Mouse (Mus musculus): Measurements from ENCODE around the gene Gm45716. TPM values are rescaled to one million over a fixed set of nuclear protein-coding genes. Genes with fewer than 3 reads are reported as not detected.

Gene Gm45716
- total RNA-seq, 2 experiments from 2014 or later = 7.4 to 8.0 TPM

DNA sequence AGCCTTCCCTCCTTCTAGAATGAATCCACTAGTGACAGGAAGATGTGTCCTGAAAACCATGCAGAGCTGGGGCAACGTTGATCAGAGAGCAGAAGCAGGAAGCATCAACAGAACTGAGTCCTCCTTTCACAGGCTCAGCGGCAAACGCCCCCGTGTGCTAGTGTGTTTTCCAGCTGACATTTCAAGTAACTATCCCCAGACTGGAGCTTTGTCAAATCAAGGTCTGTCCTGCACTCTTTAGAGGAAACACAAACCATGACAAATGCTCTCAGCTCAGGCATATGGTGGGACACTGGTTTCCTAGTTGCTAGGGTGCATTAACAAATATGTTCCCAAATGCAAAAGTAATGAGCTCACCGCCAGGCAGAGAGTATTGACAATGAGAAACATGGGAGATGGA lies 10.6 kb downstream of the Gm45716 start:
- peak in 1 of 2 experiments; percentile 15 for DNase-seq (ENCODE audit: extremely low spot score in 1 of 2, low spot score in 1 of 2)

DNA sequence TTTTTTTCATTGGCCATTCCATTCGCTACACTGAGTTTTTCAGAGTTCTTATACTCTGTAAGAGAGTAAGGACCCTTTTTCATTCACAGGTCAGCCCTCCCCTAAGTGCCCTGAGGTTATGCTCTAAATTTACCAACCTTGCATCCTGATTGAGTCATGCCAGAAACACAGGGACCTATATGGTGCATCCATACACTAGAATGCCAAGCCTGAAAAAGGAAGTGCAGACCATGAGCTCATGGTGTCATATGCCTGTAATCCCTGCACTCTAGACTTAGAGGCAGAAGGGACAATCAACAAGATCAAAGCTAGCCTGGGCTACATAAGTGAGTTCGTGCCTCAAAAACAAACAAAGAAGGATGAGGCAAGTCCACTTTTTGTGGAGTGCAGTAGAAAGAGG lies 13.3 kb downstream of the Gm45716 start:
- DNase-seq (ENCODE audit: extremely low spot score in 1 of 2, low spot score in 1 of 2) = no peak

DNA sequence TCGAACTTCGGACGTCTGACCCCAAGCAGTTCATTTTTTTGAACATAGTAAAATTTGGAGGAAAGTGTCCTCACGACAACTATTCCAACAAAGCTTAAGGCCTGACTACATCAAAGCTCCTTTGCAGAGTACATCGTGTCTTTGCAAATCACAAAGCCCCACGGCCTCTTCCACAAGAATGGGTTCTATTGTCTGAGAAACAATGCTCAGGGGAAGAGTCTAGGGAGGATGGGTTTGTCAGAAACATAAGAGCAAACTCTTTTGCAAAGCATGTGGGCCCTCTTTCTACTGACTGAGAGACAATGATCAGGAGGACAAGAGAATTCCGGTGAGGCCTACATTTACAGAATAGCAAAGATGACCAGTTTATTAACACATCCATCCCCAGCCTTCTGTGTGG lies 26.8 kb downstream of the Gm45716 start:
- no peak for DNase-seq (ENCODE audit: extremely low spot score in 1 of 2, low spot score in 1 of 2)

DNA sequence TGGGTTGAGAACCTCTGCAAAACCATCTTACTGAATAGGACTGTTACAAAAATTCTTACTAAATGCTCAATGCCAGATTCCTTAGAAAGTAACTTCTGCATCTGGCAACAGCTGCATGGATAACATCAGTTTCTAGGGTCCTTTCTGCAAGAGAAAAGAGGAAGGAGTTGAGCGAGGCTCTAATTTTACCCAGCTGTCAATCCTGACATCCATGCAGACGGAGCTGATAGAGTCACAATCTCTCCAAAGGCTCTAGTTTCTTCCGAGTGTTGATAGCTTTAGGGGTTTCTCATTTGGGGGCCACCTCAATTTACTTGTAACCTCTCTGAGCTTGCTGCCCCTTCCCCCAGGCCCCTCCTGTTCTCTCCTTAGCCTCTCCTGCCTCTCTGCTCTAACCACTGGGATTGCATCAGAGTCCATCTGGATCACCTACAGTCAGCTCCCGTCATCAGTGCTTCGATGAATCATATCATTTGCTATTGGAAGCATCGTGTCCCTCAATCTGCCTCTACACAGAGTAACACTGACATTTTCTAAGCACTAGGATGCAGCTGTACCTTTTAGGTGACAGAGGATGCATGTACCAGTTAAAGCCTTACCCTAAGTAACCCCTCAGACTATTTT lies 32.7 kb downstream of the Gm45716 start:
- DNase-seq (ENCODE audit: extremely low spot score in 1 of 2, low spot score in 1 of 2) = no peak

DNA sequence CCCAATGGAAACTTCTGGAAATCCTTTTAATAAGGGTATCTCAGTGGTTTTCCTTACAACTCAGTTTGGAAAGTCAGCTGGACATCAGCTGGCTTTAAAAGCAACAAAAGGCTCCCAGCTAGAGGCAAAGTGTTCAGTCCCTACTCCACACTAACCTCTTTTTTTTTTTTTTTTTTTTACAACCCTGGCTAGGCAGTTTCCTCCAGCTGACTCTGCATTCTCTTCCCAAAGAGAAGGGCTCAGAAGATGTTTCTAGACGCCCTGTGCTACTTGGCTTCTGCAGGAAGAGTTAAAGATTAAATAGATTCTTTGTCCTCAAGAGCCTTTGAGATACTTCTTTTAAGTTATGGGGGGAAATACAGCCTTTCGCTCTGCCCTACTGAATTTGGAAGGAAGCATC lies 33.3 kb downstream of the Gm45716 start:
- DNase-seq (ENCODE audit: extremely low spot score in 1 of 2, low spot score in 1 of 2) = no peak

DNA sequence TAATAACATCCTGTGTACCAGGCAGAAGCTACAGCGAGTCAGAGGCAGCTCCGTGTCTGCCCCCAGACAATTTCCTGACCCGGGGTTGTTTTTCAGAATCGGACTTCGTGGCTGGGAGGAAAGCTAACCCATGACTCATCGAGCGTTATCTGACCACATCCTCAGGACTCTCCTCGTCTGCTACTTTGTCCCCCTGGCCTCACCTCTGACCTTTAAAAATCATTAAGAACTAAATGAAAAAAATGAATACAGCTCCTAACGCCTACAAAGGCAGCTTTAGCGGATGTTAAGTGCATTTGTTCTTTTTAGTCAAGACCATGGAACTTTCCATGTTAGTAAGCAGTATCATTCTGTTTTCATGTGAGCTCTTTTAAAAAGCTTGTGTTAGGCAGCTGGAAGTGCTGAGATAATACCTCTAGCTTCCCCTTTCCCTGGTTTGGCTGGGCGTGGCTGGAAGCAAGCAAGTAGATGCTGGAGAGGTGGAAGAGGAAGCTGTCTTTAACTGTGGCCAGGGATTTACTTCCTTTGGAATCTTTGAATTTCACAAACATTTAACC lies 37.5 kb downstream of the Gm45716 start:
- DNase-seq (ENCODE audit: extremely low spot score in 1 of 2, low spot score in 1 of 2) = no peak

DNA sequence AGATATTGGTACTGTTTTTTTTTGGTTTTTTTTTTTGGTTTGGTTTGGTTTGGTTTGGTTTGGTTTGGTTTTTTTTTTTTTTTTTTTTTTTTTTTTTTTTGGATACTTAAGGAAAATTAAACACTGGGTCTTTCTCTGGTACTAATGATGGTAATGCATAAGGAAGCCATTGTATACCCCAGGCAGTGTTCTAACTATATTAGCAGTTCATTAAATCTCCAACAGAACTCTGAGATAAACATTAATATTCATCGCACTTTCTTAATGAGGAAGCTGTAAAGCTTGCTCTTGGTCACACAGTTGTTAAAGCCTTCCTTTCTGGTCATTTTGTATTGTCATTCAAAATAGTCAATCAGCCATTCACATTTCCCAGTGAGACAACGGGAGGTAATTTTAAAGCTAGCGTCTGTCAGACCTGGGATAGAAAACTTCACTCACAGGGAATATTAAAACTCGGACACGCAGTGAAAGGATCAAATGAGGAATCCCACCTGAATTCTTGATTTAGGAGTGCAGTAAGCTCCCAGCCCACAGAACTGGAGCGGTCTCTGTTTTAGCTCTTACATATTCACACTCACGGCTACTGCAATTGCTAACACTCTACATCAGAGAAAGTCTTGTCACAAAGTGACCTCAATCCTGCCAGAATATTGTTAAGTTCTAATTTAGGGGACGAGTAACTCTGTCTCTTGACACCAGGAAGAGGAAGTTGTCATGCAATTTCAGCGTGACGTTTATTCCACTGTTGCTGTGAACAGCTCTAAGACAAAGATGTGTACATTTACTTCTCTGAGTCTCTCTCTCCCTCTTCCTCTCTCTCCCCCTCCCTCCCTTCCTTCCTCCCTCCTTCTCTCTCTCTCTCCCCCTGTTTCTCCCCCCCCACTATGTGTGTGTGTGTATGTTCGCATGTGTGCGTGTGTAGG lies 39.8 kb downstream of the Gm45716 start:
- no peak for DNase-seq (ENCODE audit: extremely low spot score in 1 of 2, low spot score in 1 of 2)

DNA sequence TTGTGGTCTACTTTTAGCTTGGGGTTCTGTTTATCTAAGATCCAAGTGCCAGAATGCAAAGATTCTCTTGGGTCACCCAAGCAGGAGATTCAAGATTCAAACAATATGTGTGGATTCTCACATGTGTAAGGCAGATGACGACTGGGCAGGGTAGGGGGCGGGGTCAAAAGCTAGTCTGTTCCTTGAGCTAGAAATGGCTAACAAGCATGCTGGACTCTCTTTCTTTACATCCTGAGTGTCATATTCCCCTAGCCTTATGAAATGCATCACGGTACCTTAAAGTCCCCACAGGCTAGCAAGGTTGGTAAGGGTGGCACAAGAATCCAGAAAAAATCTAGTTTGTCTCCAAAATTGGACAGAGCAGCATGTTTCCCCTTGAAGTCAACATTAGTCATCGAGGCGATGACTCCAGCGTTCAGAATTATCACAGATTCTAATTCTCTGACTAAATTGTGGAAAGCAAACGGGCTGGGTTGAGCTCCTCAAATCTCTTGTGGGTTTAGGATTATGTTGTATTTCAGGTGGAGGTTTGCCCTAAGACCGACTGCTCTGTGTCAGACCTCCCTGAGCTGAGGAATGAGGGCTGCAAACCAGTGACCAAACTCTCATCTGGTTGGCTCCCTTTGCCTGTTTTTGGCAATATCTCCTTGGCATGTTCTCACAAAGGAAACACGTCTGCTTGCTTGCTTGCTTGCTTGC lies 40.9 kb downstream of the Gm45716 start:
- DNase-seq (ENCODE audit: extremely low spot score in 1 of 2, low spot score in 1 of 2) = no peak

DNA sequence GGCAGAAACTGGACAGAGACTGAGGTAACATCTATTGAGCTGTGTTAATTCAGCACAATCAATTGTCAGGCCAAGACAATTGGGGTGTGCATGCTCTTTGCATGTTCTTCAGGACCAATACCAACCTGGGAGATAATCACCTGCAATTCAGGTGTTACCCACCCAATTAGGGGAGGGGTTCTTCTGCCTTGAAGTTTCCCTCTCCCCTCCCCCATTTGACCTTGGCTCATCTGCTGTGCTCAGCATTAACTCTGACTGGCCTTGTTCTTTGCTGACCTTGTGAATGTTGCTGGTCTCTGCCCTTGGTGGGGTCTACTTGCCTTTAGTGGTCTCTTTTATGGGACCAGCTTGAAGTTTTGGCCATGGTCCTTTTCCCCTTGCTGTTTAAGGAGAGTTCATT lies 42.3 kb downstream of the Gm45716 start:
- no peak for DNase-seq (ENCODE audit: extremely low spot score in 1 of 2, low spot score in 1 of 2)

DNA sequence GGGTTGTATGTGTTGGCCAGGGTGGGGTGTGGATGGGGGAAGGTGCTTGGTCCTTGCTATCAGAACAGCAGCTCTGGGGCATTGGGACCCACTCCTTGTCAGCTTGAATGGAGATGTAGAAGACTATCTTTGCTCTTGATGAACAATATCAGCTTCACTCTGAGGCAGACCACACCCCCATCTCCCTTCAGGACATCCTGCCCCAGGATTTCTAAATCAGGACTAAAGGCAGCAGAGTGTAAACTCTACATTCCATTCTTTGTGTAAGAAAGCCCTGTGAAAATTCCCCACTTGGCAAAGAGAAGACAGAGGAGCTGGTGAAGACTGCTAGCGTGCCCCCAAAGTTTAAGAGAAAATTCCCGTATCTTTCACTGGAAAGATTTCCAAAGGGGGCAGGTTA lies 43.2 kb downstream of the Gm45716 start:
- DNase-seq (ENCODE audit: extremely low spot score in 1 of 2, low spot score in 1 of 2) = no peak

DNA sequence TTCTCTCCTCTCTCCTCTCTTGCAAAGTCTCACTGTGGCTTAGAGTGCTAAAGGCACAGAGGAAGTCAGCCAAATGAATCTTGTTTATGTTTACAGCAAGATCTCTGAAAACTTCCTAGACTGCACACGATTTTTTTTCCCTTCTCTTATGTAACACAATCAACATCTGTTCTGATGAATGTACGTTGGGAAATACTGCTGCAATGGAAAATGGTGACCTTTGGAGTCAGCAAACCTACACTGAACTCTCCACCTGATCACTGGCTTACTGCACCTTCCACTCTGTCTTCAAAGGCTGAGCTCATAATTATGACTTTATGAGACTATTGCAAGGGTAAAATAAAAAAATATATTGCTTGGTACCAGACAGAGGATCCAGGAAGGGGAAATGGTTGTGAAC lies 44.1 kb downstream of the Gm45716 start:
- no peak for DNase-seq (ENCODE audit: extremely low spot score in 1 of 2, low spot score in 1 of 2)

DNA sequence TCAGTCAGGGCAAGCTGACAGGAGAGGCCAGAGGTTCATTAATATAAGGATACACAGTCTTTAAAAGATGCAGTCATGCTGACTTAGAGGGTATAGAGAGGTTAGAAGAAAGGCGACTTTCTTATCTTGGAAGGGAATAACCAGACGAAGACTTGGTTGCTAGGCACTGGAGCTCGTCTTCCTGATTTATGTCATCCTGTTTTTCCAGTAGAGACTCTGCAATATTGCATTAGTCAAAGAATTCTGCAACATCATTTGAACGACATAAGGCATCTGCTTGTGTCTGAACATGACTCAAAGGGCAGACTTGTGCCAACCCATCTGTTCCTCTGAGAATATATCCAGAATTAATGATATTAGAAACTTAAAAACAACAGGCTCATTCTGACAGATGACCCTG lies 45.2 kb downstream of the Gm45716 start:
- no peak for DNase-seq (ENCODE audit: extremely low spot score in 1 of 2, low spot score in 1 of 2)

DNA sequence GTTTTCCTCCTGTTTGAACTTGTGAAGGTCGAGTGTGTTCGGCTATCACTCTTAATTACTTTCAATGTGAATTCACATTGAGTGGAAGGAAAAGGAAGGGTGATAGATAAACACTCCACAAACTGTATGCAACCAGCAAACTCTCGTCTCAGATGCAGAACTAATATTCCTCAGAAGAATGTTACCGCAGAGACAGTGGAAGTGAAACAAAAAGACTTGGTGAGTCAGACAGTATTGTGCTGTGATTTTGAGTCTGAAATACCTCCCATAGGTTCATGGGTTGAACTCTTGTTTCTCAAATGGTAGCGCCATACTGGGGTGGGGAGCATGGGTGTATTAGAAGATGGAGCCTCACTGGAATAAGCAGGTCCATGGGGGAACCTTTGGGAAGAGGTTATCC lies 47.7 kb downstream of the Gm45716 start:
- no peak for DNase-seq (ENCODE audit: extremely low spot score in 1 of 2, low spot score in 1 of 2)

DNA sequence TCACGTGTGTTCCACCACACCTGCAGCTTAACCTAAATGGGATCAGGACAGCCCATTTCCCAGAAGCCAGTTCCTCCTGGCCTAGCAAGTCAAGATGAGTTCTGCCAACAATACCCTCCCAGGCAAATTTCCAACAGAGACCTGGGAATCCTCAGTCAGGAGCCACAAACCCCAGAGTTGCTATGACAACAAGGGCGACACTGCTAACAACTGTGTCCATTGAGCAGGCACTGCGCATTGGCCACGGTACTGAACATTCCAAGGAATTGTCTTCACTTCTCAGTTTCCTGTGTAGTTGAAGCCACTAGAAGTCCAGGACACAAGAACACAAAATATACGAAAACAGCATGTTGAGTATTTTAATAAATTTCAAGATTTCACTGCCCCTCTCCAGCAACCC lies 50.1 kb downstream of the Gm45716 start:
- no peak for DNase-seq (ENCODE audit: extremely low spot score in 1 of 2, low spot score in 1 of 2)

DNA sequence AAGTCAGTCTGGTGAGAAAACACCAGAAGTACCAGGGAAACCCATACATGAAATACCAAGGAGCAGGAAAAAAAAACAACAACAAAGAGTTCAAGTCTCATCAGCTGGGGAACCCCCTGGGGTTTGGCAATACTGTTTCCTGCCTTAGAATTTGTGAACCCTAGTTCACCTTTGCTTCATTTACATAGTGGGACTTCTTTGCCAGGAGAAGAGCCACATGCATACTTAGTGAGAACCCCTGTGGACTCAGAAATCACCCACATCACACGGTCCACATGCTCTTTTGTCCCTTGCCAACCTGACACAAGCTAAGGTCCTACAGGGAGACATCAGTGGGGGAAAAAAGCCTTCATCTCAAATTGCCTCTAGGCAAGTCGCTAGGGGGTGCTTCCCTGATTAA lies 51.2 kb downstream of the Gm45716 start:
- no peak for DNase-seq (ENCODE audit: extremely low spot score in 1 of 2, low spot score in 1 of 2)

DNA sequence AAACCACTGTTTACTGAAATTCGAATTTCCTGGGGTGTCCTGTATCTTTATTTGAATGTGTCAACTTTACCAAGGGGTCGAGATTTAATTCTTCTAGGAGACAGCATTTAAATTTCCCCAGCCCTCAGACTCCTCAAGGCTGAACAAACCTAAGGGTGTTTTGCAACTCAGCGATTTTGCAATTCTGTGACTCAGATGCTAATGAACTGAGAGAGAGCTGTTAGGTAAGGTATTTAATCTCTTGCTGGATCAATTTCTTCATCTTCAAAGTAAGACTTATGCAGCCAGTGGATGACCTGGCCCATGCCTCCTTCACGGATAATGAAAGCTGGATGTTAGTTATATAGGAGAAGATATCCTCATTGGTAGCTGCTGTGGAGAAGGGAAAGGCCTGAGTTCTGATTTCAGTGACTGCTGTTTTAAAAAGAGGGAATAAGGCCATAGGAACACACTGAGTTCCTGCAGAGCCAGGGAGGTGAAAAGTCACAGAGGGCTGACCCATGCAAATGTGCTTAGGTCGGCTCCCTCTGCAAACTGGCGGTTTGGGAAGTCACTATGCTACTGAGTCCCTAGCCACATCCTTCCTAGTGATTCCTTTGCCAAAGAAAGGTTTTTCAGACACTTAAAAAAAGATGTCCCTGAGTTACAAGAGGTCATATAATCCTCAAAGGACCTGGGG lies 53.3 kb downstream of the Gm45716 start:
- DNase-seq (ENCODE audit: extremely low spot score in 1 of 2, low spot score in 1 of 2) = no peak

DNA sequence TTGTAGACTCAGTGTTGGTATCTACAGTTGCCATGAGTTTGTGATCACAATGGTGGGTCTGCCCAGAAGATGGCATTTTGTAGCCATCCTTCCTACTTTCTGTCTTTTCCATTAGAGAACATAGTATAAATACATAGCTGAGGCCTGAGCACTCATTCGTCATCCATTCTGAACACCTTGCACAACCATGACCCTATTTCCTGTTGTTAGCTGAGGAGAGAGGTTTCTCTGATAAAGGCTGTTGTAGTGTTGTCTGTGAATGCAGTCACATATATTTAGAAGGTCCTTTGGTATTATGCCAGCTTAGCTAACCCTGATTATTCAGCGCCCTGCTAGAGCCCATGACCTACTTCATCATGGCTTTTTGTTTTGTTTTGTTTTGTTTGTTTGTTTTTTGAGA lies 54.4 kb downstream of the Gm45716 start:
- no peak for DNase-seq (ENCODE audit: extremely low spot score in 1 of 2, low spot score in 1 of 2)

DNA sequence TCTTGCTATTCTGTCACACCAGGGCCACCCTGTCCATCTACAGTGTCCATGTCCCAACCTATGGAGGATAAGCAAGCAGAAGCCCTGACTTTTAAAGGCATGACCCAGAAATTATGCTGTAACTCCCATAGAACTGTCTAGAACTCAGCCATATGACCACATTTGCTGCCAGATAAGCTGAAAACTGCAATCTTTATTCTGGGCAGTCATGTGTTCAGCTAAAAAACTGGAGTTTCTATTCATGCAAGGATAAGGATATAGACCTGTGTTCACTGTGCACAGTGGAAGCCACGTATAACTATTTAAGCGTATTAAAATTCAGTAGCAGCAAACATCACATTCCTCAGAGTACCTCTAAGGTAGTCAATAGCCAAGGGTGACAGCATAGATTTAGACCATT lies 55.8 kb downstream of the Gm45716 start:
- no peak for DNase-seq (ENCODE audit: extremely low spot score in 1 of 2, low spot score in 1 of 2)

DNA sequence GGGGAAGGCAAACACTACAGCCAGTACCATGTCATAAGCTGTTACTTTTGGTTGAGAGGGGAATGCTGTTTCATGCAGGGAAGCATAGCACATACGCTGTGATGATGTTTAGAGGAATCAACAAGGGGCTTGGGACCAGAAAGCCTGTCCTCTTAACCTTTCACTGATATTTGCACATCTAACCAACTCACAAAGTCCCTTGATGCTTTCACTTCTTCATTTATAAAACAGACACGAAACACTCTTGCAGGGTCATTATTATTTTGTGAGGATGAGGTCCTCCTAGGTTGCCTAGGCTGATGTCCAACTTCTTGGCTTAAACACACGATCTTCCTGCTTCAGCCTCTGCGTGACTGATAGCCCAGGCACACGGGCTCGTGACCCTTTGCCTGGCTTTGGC lies 58.1 kb downstream of the Gm45716 start:
- DNase-seq (ENCODE audit: extremely low spot score in 1 of 2, low spot score in 1 of 2) = no peak

DNA sequence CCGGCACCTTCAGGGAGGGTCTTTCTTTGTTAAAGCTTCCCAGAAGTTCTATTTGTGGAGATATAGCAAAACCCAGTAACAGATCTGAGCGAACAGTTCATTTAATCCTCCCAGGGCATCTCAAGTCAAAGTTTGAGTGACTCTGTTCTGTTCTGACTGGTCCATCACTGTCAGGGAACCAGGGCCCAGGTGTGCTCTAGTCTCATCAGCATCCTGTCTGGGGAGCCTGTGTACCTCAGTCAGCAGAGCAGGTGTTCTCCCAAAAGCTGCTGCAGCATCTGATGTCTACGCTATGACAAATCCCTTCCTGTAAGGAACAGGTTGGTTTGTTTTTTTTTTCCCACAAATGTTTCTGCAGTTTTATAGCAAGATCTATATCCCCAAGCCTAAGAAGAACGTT lies 59.2 kb downstream of the Gm45716 start:
- DNase-seq (ENCODE audit: extremely low spot score in 1 of 2, low spot score in 1 of 2) = no peak

DNA sequence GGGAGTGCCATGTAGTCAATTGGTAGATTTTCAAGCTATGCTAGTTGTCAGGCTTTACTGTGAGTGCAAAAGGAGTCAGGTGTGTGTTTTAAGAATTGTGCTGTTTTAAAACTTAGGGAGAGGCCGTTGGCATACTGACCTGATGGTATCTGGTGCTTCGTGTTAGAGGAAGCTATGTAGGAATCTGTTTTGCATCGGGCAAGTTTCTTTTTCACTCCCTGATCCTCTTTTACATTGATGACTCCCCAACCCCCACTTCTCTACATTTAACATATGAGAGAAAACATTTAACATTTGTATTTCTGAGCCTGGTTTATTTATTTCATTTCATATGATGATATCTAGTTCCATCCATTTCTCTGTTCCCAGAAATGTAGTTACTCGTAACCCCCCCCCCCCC lies 60.3 kb downstream of the Gm45716 start:
- no peak for DNase-seq (ENCODE audit: extremely low spot score in 1 of 2, low spot score in 1 of 2)

All from layer of hippocampus, postnatal 25 days (tissue).